Mouse (Mus musculus): ENCODE results near the gene Ccdc85c. TPM values are rescaled to one million over a fixed set of nuclear protein-coding genes. Genes with fewer than 3 reads are reported as not detected.

Gene Ccdc85c
- total and polyA plus RNA-seq, 3 experiments = 14.0 to 32.4 (median 15.2) TPM

DNA sequence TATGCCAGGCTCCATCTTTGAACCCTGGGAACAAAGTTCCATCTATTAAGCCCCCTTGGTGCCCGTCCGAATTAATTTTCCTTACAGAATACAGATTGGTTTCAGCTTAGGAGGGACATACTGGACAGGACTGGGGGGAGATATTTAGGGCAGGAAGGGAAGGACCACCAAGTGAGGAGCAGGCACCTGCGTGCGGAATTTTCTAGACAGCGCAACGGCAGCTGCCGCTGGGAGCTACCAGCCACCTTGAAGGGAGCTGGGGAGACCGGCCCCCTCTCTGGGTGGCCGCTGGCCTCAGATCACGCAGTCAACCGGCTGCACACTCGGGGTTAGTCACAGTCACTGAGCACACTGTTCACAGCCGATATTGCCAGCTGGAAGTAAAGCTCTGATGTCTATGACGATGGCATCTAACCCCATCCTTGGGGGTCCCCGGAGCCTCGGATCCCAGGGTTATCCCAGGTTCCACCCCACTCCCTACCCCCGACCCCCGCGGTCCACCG, 32.9 kb downstream of the Ccdc85c start:
- dilution Hi-C loops (cut with MboI; ENCODE audit: extremely low pct_ligation_motif_present, extremely low pct_unique_long_range_greater_than_20kb, low sequenced_read_pairs) (no loop called here), in situ Hi-C loops (cut with MboI; ENCODE audit: low pct_ligation_motif_present, low pct_unique_long_range_greater_than_20kb, low sequenced_read_pairs) (no loop called here)
- Histone ChIP-seq H3K27me3 (replicated peaks) (no peaks in the 10 kb centered on the region), H3K9ac (ENCODE audit: insufficient read depth, low read depth) (no peak overlapping the region), H3K27ac (ENCODE audit: insufficient read depth, low read depth) (no peak overlapping the region), H3K79me2 (replicated peaks; ENCODE audit: control insufficient read depth, extremely low read depth, insufficient read depth, poor library complexity, severe bottlenecking) (no peaks in the 10 kb centered on the region), H3K36me3 (replicated peaks in 1 of 2; ENCODE audit: control insufficient read depth in 1 of 2, insufficient read depth in 1 of 2, low read length in 1 of 2) (peaks cover 0 to 28% of the 10 kb centered on the region in 2 experiments), H3K4me1 (ENCODE audit: control insufficient read depth in 1 of 2, insufficient read depth in 2 of 2) (peaks cover 15 to 100% of the 10 kb centered on the region in 2 experiments), H3K9me3 (replicated peaks; ENCODE audit: low read length) (no peaks in the 10 kb centered on the region), H3K4me2 (ENCODE audit: insufficient read depth, low read depth, poor library complexity, severe bottlenecking) (no peak overlapping the region), H3K4me3 (replicated peaks in 1 of 3; ENCODE audit: low read depth in 2 of 3, low read length in 2 of 3, poor library complexity in 1 of 3) (no peak overlapping the region)
- no peak for DNase-seq (ENCODE audit: extremely low read depth)
- TF ChIP-seq ETS1 (conservative IDR thresholded peaks at IDR 0.05; ENCODE audit: low read depth, low read length) (no peak), PAX5 (IDR thresholded peaks at IDR 0.05; ENCODE audit: low read length) (no peak), GABPA (IDR thresholded peaks at IDR 0.05; ENCODE audit: insufficient replicate concordance, low read depth, low read length) (no peak), UBTF (IDR thresholded peaks at IDR 0.05; ENCODE audit: low read depth, low read length) (no peak), SMC3 (IDR thresholded peaks at IDR 0.05; ENCODE audit: low read depth, low read length) (no peak), ELF1 (IDR thresholded peaks at IDR 0.05; ENCODE audit: low read depth, low read length) (no peak), MAX (IDR thresholded peaks at IDR 0.05; ENCODE audit: low read length) (no peak), MXI1 (IDR thresholded peaks at IDR 0.05; ENCODE audit: low read depth, low read length) (no peak), MAFK (IDR thresholded peaks at IDR 0.05; ENCODE audit: insufficient replicate concordance, low read length) (no peak), TCF12 (IDR thresholded peaks at IDR 0.05; ENCODE audit: low read depth, low read length) (no peak), HCFC1 (IDR thresholded peaks at IDR 0.05; ENCODE audit: low read depth, low read length) (no peak), JUN (IDR thresholded peaks at IDR 0.05; ENCODE audit: insufficient read depth, low read depth, low read length) (no peak), NRF1 (IDR thresholded peaks at IDR 0.05; ENCODE audit: low read depth, low read length) (no peak), POLR2AphosphoS2 (IDR thresholded peaks at IDR 0.05; ENCODE audit: low read depth, low read length) (no peak), CHD2 (IDR thresholded peaks at IDR 0.05; ENCODE audit: low read length) (no peak), MEF2A (IDR thresholded peaks at IDR 0.05; ENCODE audit: borderline replicate concordance, low read depth, low read length) (no peak), KAT2A (IDR thresholded peaks at IDR 0.05; ENCODE audit: insufficient replicate concordance, low read length) (no peak), E2F4 (IDR thresholded peaks at IDR 0.05; ENCODE audit: insufficient replicate concordance, low read depth, low read length) (no peak)

DNA sequence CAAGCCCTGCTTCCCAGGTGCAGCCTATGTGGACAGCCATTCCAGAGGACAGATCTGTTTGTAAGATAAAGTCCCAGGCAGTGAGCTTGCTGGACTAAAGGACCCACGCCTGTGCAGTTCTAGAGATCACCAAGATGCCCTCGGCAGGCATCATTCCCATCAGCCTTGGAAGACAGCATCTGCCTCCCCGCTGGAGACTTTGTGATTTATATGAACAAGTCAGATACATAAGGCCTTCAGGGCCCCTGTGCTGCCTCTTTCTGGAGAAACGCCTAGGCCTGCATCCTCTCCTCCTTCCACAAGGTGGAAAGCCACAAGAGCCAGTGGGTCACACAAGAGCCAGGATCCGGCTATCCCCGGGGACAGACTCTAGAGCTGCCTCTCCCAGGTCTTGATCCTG, 33.6 kb downstream of the Ccdc85c start:
- Histone ChIP-seq H3K27me3 (replicated peaks) (no peaks in the 10 kb centered on the region), H3K79me2 (replicated peaks; ENCODE audit: control insufficient read depth, extremely low read depth, insufficient read depth, poor library complexity, severe bottlenecking) (no peaks in the 10 kb centered on the region), H3K4me3 (replicated peaks in 1 of 3; ENCODE audit: low read depth in 2 of 3, low read length in 2 of 3, poor library complexity in 1 of 3) (no peak overlapping the region), H3K9ac (ENCODE audit: insufficient read depth, low read depth) (no peak overlapping the region), H3K4me1 (ENCODE audit: control insufficient read depth in 1 of 2, insufficient read depth in 2 of 2) (peaks cover 15 to 100% of the 10 kb centered on the region in 2 experiments), H3K36me3 (replicated peaks in 1 of 2; ENCODE audit: control insufficient read depth in 1 of 2, insufficient read depth in 1 of 2, low read length in 1 of 2) (peaks cover 0 to 30% of the 10 kb centered on the region in 2 experiments), H3K9me3 (replicated peaks; ENCODE audit: low read length) (no peaks in the 10 kb centered on the region), H3K4me2 (ENCODE audit: insufficient read depth, low read depth, poor library complexity, severe bottlenecking) (no peak overlapping the region), H3K27ac (ENCODE audit: insufficient read depth, low read depth) (no peak overlapping the region)
- DNase-seq (ENCODE audit: extremely low read depth) = no peak
- dilution Hi-C loops (cut with MboI; ENCODE audit: extremely low pct_ligation_motif_present, extremely low pct_unique_long_range_greater_than_20kb, low sequenced_read_pairs) = no loop called here
- TF ChIP-seq USF2 (conservative IDR thresholded peaks at IDR 0.05; ENCODE audit: low read depth, low read length) (no peak), ZC3H11A (IDR thresholded peaks at IDR 0.05; ENCODE audit: low read depth, low read length) (no peak), ZNF384 (IDR thresholded peaks at IDR 0.05; ENCODE audit: low read depth, low read length) (no peak), MEF2A (IDR thresholded peaks at IDR 0.05; ENCODE audit: borderline replicate concordance, low read depth, low read length) (no peak), EP300 (IDR thresholded peaks at IDR 0.05; ENCODE audit: low read length) (no peak), USF1 (IDR thresholded peaks at IDR 0.05; ENCODE audit: low read depth, low read length) (no peak), ZMIZ1 (IDR thresholded peaks at IDR 0.05; ENCODE audit: low read depth, low read length) (no peak), MAX (IDR thresholded peaks at IDR 0.05; ENCODE audit: low read length) (no peak), JUN (IDR thresholded peaks at IDR 0.05; ENCODE audit: insufficient read depth, low read depth, low read length) (no peak), HCFC1 (IDR thresholded peaks at IDR 0.05; ENCODE audit: low read depth, low read length) (no peak), POLR2AphosphoS2 (IDR thresholded peaks at IDR 0.05; ENCODE audit: low read depth, low read length) (no peak), SIN3A (IDR thresholded peaks at IDR 0.05; ENCODE audit: low read length) (no peak), ELF1 (IDR thresholded peaks at IDR 0.05; ENCODE audit: low read depth, low read length) (no peak), GABPA (IDR thresholded peaks at IDR 0.05; ENCODE audit: insufficient replicate concordance, low read depth, low read length) (no peak), UBTF (IDR thresholded peaks at IDR 0.05; ENCODE audit: low read depth, low read length) (no peak)
- in situ Hi-C loops (cut with MboI; ENCODE audit: low pct_ligation_motif_present, low pct_unique_long_range_greater_than_20kb, low sequenced_read_pairs) = no loop called here

Measured in CH12.LX (cell line).